In genomic region chr17:60372206-60372605, GRCm38 (mm10) we compare ENCODE assay signal across 15 mouse cellular contexts.
DNase-seq lines count a peak whose midpoint lies in the region.
"Had no signal": no experiment of that assay in that cellular context is flagged by ENCODE, and none has a peak within 500 bp of the region (broad histone marks: within the 10 kb centered on the region; RNA-seq: fewer than 3 reads in every experiment).

No protein-coding gene starts in this region.

- DNase-seq in embryo, embryonic 10.5 days (ENCODE audit: low spot score) = peak; percentile 3
- no peak for DNase-seq in embryo, embryonic 10 days (ENCODE audit: low spot score)
- DNase-seq in retina, postnatal 1 day = peak; percentile 3
- DNase-seq in retina, embryonic 14.5 days (ENCODE audit: low spot score) = no peak
- DNase-seq in mesoderm, embryonic 11.5 days (ENCODE audit: low read depth, low spot score) = peak; percentile 12
- no peak for DNase-seq in thymus, postnatal 4 days
- DNase-seq: adrenal gland, adult 8-10 months; adrenal gland, postnatal 14 days; adrenal gland, postnatal 36 days; cerebellum, adult 11-12 months; cerebellum, adult 2 months; cerebellum, adult 9-10 months; cerebellum, postnatal 10 days; cerebellum, postnatal 25 days; forebrain, postnatal 0 days had no signal

Comparison
In these comparisons a context has a peak if more than half of its experiments do, and no peak if none do; other contexts are left out.
1. DNase-seq: peak in embryo, embryonic 10.5 days (single experiment), retina, postnatal 1 day (single experiment) and mesoderm, embryonic 11.5 days (single experiment); none in embryo, embryonic 10 days (single experiment), retina, embryonic 14.5 days (single experiment) and thymus, postnatal 4 days (single experiment).